Mouse (Mus musculus) CH12.LX (cell line): Measurements from ENCODE around the gene Sptlc3. TPM values are rescaled to one million over a fixed set of nuclear protein-coding genes. Genes with fewer than 3 reads are reported as not detected.

Source experiments
- DNase-seq: peaks from one replicate; pipeline ENCODE4 v3.0.0-alpha.2; 2013; ENCODE audit errors: extremely low read depth
- H3K27ac ChIP-seq: 2 replicates; pipeline ENCODE4 v1.5.1; 2012; ENCODE audit warnings: low read depth, mild to moderate bottlenecking, control low read depth, moderate library complexity; ENCODE audit not compliant: insufficient read depth
- H3K27me3 ChIP-seq: replicated peaks from 2 replicates; pipeline ENCODE3; 2012; ENCODE audit warnings: inconsistent platforms
- H3K36me3 ChIP-seq, 2 experiments: replicated peaks in 1 of 2; 2 replicates each; pipeline versions ENCODE3 to v1.6.1; 2012; ENCODE audit warnings: inconsistent platforms in 1 of 2, low read length in 1 of 2, mild to moderate bottlenecking in 1 of 2, mixed read lengths in 1 of 2, moderate library complexity in 1 of 2; ENCODE audit not compliant: control insufficient read depth in 1 of 2, insufficient read depth in 1 of 2
- H3K4me1 ChIP-seq, 2 experiments: 2 replicates each; pipeline ENCODE4 v1.6.1; 2012; ENCODE audit warnings: inconsistent platforms in 1 of 2, moderate library complexity in 1 of 2; ENCODE audit not compliant: insufficient read depth in 2 of 2, control insufficient read depth in 1 of 2
- H3K4me2 ChIP-seq: 2 replicates; pipeline ENCODE4 v1.6.1; 2012; ENCODE audit warnings: low read depth, mild to moderate bottlenecking, control low read depth; ENCODE audit not compliant: poor library complexity, insufficient read depth, severe bottlenecking
- H3K4me3 ChIP-seq, 3 experiments: fragments of 150-350 bp in 1 of 3; sonication (generic) in 1 of 3; replicated peaks in 1 of 3; 2 replicates each; pipeline versions ENCODE3 to v1.5.1; 2011 to 2012; ENCODE audit warnings: low read depth in 2 of 3, low read length in 2 of 3, mild to moderate bottlenecking in 2 of 3, moderate library complexity in 2 of 3, control low read depth in 1 of 3, improper control_type of control experiment in 1 of 3, inconsistent platforms in 1 of 3, mixed read lengths in 1 of 3; ENCODE audit not compliant: poor library complexity in 1 of 3
- H3K79me2 ChIP-seq: replicated peaks from 2 replicates; pipeline ENCODE4 v1.6.1; 2012; ENCODE audit warnings: mild to moderate bottlenecking, moderate library complexity; ENCODE audit not compliant: control insufficient read depth, poor library complexity, insufficient read depth, severe bottlenecking; ENCODE audit errors: extremely low read depth
- H3K9ac ChIP-seq: 2 replicates; pipeline ENCODE4 v1.6.1; 2012; ENCODE audit warnings: low read depth, mild to moderate bottlenecking, control low read depth, moderate library complexity; ENCODE audit not compliant: insufficient read depth
- H3K9me3 ChIP-seq: replicated peaks from 2 replicates; pipeline ENCODE3; 2012; ENCODE audit warnings: low read length, inconsistent platforms, mixed read lengths
- BHLHE40 ChIP-seq: IDR thresholded peaks from 2 replicates; pipeline ENCODE4 v1.6.1; 2011; ENCODE audit warnings: mild to moderate bottlenecking, low read depth, low read length, improper control_type of control experiment
- CHD2 ChIP-seq: IDR thresholded peaks from 2 replicates; pipeline ENCODE4 v1.6.1; 2011; ENCODE audit warnings: low read length, improper control_type of control experiment
- CTCF ChIP-seq, 2 experiments: IDR thresholded peaks in 1 of 2; conservative IDR thresholded peaks in 1 of 2; 2 replicates each; pipeline ENCODE4 v1.5.1; 2011 to 2012; ENCODE audit warnings: low read depth in 2 of 2, low read length in 2 of 2, improper control_type of control experiment in 1 of 2, inconsistent platforms in 1 of 2, mild to moderate bottlenecking in 1 of 2, moderate library complexity in 1 of 2
- E2F4 ChIP-seq: IDR thresholded peaks from 2 replicates; pipeline ENCODE4 v1.6.1; 2011; ENCODE audit warnings: low read depth, low read length, improper control_type of control experiment; ENCODE audit not compliant: insufficient replicate concordance
- ELF1 ChIP-seq: IDR thresholded peaks from 2 replicates; pipeline ENCODE4 v1.6.1; 2014; ENCODE audit warnings: low read depth, mild to moderate bottlenecking, inconsistent platforms, low read length, improper control_type of control experiment
- GABPA ChIP-seq: IDR thresholded peaks from 2 replicates; pipeline ENCODE4 v1.6.1; 2012; ENCODE audit warnings: low read depth, low read length, improper control_type of control experiment, inconsistent platforms; ENCODE audit not compliant: insufficient replicate concordance
- HCFC1 ChIP-seq: IDR thresholded peaks from 2 replicates; pipeline ENCODE4 v1.6.1; 2012; ENCODE audit warnings: low read depth, mild to moderate bottlenecking, inconsistent platforms, low read length, improper control_type of control experiment
- IRF4 ChIP-seq: IDR thresholded peaks from 2 replicates; pipeline ENCODE4 v1.6.1; 2014; ENCODE audit warnings: low read depth, mild to moderate bottlenecking, inconsistent platforms, low read length, improper control_type of control experiment
- JUN ChIP-seq: IDR thresholded peaks from 2 replicates; pipeline ENCODE4 v1.6.1; 2011; ENCODE audit warnings: low read depth, mild to moderate bottlenecking, low read length, improper control_type of control experiment, moderate library complexity; ENCODE audit not compliant: insufficient read depth
- MAFK ChIP-seq: IDR thresholded peaks from 2 replicates; pipeline ENCODE4 v1.6.1; 2011; ENCODE audit warnings: low read length, improper control_type of control experiment; ENCODE audit not compliant: insufficient replicate concordance
- MAX ChIP-seq: IDR thresholded peaks from 2 replicates; pipeline ENCODE4 v1.6.1; 2011; ENCODE audit warnings: low read length, improper control_type of control experiment
- MAZ ChIP-seq: IDR thresholded peaks from 2 replicates; pipeline ENCODE4 v1.6.1; 2012; ENCODE audit warnings: low read depth, mild to moderate bottlenecking, inconsistent platforms, low read length, improper control_type of control experiment, moderate library complexity
- MEF2A ChIP-seq: IDR thresholded peaks from 2 replicates; pipeline ENCODE4 v1.6.1; 2014; ENCODE audit warnings: low read depth, mild to moderate bottlenecking, inconsistent platforms, low read length, improper control_type of control experiment, borderline replicate concordance
- MYC ChIP-seq: IDR thresholded peaks from 2 replicates; pipeline ENCODE4 v1.6.1; 2011; ENCODE audit warnings: low read depth, mild to moderate bottlenecking, improper control_type of control experiment, low read length
- POLR2AphosphoS2 ChIP-seq: IDR thresholded peaks from 2 replicates; pipeline ENCODE4 v1.6.1; 2011; ENCODE audit warnings: low read depth, low read length, improper control_type of control experiment
- RCOR1 ChIP-seq: conservative IDR thresholded peaks from 2 replicates; pipeline ENCODE4 v1.6.1; 2012; ENCODE audit warnings: low read depth, mild to moderate bottlenecking, inconsistent platforms, low read length, improper control_type of control experiment
- SIN3A ChIP-seq: IDR thresholded peaks from 2 replicates; pipeline ENCODE4 v1.6.1; 2012; ENCODE audit warnings: low read length, improper control_type of control experiment, inconsistent platforms
- TBP ChIP-seq: conservative IDR thresholded peaks from 2 replicates; pipeline ENCODE4 v1.6.1; 2011; ENCODE audit warnings: low read depth, low read length, improper control_type of control experiment
- USF2 ChIP-seq: conservative IDR thresholded peaks from 2 replicates; pipeline ENCODE4 v1.6.1; 2011; ENCODE audit warnings: low read depth, low read length, improper control_type of control experiment
- ZMIZ1 ChIP-seq: IDR thresholded peaks from 2 replicates; pipeline ENCODE4 v1.6.1; 2012; ENCODE audit warnings: low read depth, mild to moderate bottlenecking, inconsistent platforms, low read length, improper control_type of control experiment
- ZNF384 ChIP-seq: IDR thresholded peaks from 2 replicates; pipeline ENCODE4 v1.6.1; 2012; ENCODE audit warnings: low read depth, low read length, improper control_type of control experiment, inconsistent platforms
- dilution Hi-C: fragments of 300-500 bp; cut with MboI; formaldehyde crosslinking; loops from 2 replicates; pipeline ENCODE4 v1.14.3; 2020; ENCODE audit warnings: low sequenced_read_pairs; ENCODE audit not compliant: extremely low pct_unique_long_range_greater_than_20kb, extremely low pct_ligation_motif_present
- in situ Hi-C: fragments of 300-500 bp; cut with MboI; formaldehyde crosslinking; loops from 3 replicates; pipeline ENCODE4 v1.14.3; 2019; ENCODE audit warnings: low sequenced_read_pairs, low pct_ligation_motif_present, low pct_unique_long_range_greater_than_20kb, mixed read lengths
- polyA plus RNA-seq: library from polyadenylated mRNA; unstranded; fragments of >175 nt; gene quantifications from 2 replicates; pipeline ENCODE4 v1.2.1, GENCODE M21; 2012; ENCODE audit warnings: low read depth; ENCODE audit not compliant: insufficient read length
- total RNA-seq, 2 experiments: library from RNA; depleted of rRNA; stranded (reverse); fragments of 300-350 nt in 1 of 2; fragments of >200 nt in 1 of 2; gene quantifications; 2 replicates each; pipeline ENCODE4 v1.2.3; 2012 to 2014

Gene Sptlc3
- total and polyA plus RNA-seq, 3 experiments: not detected

DNA sequence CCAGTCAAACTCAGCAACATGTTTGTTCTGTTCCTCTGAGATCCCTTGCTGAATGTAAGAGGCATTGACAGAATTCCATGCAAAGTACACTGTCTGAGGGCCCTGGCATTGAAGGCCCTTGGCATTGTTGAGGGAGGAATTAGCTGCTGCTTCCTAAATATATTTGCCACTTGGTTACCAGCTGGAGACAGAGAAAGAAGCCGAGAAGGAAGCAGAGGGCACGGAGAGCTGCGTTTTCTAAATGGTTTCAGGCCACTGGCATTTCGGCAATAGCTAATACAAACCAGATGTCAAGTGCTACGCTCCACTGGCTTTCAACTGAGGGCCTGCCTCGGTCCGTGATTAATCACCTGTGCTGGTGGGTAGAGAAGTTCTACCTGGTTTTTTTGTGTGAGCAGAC is 115.1 kb downstream of the Sptlc3 start:
- no peaks in the 10 kb centered on the region for H3K4me1 ChIP-seq
- in situ Hi-C loops: no loop called here
- dilution Hi-C loops: no loop called here

GRCm38 (mm10) chr2:139609231-139609630 is 115.5 kb downstream of the Sptlc3 start:
- Histone ChIP-seq H3K4me3 (no peak overlapping the region), H3K79me2 (no peaks in the 10 kb centered on the region), H3K27ac (no peak overlapping the region), H3K27me3 (peaks cover 41% of the 10 kb centered on the region), H3K9me3 (no peaks in the 10 kb centered on the region), H3K4me2 (no peak overlapping the region), H3K4me1 (no peaks in the 10 kb centered on the region), H3K9ac (no peak overlapping the region), H3K36me3 (no peaks in the 10 kb centered on the region)
- no peak for TF ChIP-seq GABPA
- no peak for TF ChIP-seq MYC
- no peak for TF ChIP-seq RCOR1
- TF ChIP-seq BHLHE40: no peak
- no peak for TF ChIP-seq MEF2A
- TF ChIP-seq MAZ: no peak
- TF ChIP-seq MAFK: no peak
- no peak for TF ChIP-seq ZNF384
- no peak for TF ChIP-seq POLR2AphosphoS2
- no peak for TF ChIP-seq IRF4
- no peak for TF ChIP-seq TBP
- TF ChIP-seq SIN3A: no peak
- TF ChIP-seq CTCF (conservative IDR thresholded peaks at IDR 0.05 in 1 of 2, IDR thresholded peaks at IDR 0.05 in 1 of 2; ENCODE audit: low read depth in 2 of 2, low read length in 2 of 2): no peak
- no peak for TF ChIP-seq E2F4
- TF ChIP-seq HCFC1: no peak
- no peak for TF ChIP-seq MAX
- TF ChIP-seq JUN: no peak
- in situ Hi-C loops: no loop called here
- DNase-seq: no peak
- dilution Hi-C loops: no loop called here

More for the DNA sequence above, 115.1 kb downstream of the Sptlc3 start:
- H3K9ac ChIP-seq: no peak overlapping the region
- H3K79me2 ChIP-seq: no peaks in the 10 kb centered on the region
- no peak overlapping the region for H3K4me3 ChIP-seq
- no peak for DNase-seq
- peaks cover 38% of the 10 kb centered on the region for H3K27me3 ChIP-seq
- no peak overlapping the region for H3K4me2 ChIP-seq
- H3K9me3 ChIP-seq: no peaks in the 10 kb centered on the region
- no peak for TF ChIP-seq CHD2
- no peak for TF ChIP-seq JUN
- no peak for TF ChIP-seq ELF1
- no peak for TF ChIP-seq ZMIZ1
- TF ChIP-seq USF2: no peak
- TF ChIP-seq CTCF (conservative IDR thresholded peaks at IDR 0.05 in 1 of 2, IDR thresholded peaks at IDR 0.05 in 1 of 2; ENCODE audit: low read depth in 2 of 2, low read length in 2 of 2): no peak
- no peak overlapping the region for H3K27ac ChIP-seq
- no peaks in the 10 kb centered on the region for H3K36me3 ChIP-seq
